Mouse (Mus musculus): ENCODE measurements around the gene Slc17a5. TPM values are rescaled to one million over a fixed set of nuclear protein-coding genes. Genes with fewer than 3 reads are reported as not detected.
A peak's percentile ranks its signal among the peaks of the same experiment; 100 is the strongest.

Slc17a5 gene
- polyA plus RNA-seq, 1 experiment, result 14.9 TPM

- H3K27ac ChIP-seq (ENCODE audit: insufficient read depth, low read length), result no peak overlapping the region
- no peaks in the 10 kb centered on the region for H3K4me1 ChIP-seq (ENCODE audit: control insufficient read depth, insufficient read depth, low read length)
- peaks cover 2% of the 10 kb centered on the region; the same call in 1 of the 2 replicates for H3K9me3 ChIP-seq (replicated peaks; ENCODE audit: control insufficient read depth, insufficient read depth, low read length, poor library complexity, severe bottlenecking)
- no peak for TF ChIP-seq POLR2A (IDR thresholded peaks at IDR 0.05; ENCODE audit: insufficient read depth, low read length)
- no peak for TF ChIP-seq CTCF (IDR thresholded peaks at IDR 0.05; ENCODE audit: low read depth, low read length)
- no peaks in the 10 kb centered on the region for H3K27me3 ChIP-seq (ENCODE audit: control insufficient read depth, insufficient read depth, low read length, poor library complexity, severe bottlenecking)
- H3K4me3 ChIP-seq (ENCODE audit: low read depth, low read length), result no peak overlapping the region
- no peak overlapping the region for H3K9ac ChIP-seq (ENCODE audit: low read depth, poor library complexity, severe bottlenecking)
- H3K36me3 ChIP-seq (ENCODE audit: control insufficient read depth, insufficient read depth, low read length, poor library complexity, severe bottlenecking), result no peaks in the 10 kb centered on the region
Observed at GRCm38 (mm10) chr9:78557041-78557440, 30.8 kb downstream of the Slc17a5 start.

DNA sequence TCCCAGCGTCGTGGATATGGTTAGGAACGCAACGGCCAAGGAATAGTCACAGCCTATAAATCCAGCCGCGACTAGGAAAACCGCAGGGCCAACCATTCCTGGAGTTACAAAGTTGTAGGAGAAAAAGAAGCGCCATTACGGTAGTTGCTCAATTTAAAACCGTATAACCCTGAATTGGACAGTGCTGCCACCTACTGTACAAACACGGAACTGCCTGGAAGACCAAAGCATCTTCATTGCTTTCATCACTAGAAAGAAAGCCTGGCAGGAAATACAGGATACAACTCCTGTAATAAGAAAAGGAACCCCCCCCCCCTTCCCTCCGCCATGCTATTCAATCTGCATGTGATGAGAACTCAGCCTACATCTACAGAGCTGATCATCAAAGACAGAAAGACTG is 34.9 kb downstream of the Slc17a5 start:
- Histone ChIP-seq H3K27ac (ENCODE audit: insufficient read depth, low read length) (no peak overlapping the region), H3K4me1 (ENCODE audit: control insufficient read depth, insufficient read depth, low read length) (no peaks in the 10 kb centered on the region), H3K9me3 (replicated peaks; ENCODE audit: control insufficient read depth, insufficient read depth, low read length, poor library complexity, severe bottlenecking) (no peaks in the 10 kb centered on the region), H3K36me3 (ENCODE audit: control insufficient read depth, insufficient read depth, low read length, poor library complexity, severe bottlenecking) (no peaks in the 10 kb centered on the region), H3K4me3 (ENCODE audit: low read depth, low read length) (no peak overlapping the region), H3K27me3 (ENCODE audit: control insufficient read depth, insufficient read depth, low read length, poor library complexity, severe bottlenecking) (no peaks in the 10 kb centered on the region), H3K9ac (ENCODE audit: low read depth, poor library complexity, severe bottlenecking) (no peak overlapping the region)
- TF ChIP-seq CTCF (IDR thresholded peaks at IDR 0.05; ENCODE audit: low read depth, low read length) (no peak), POLR2A (IDR thresholded peaks at IDR 0.05; ENCODE audit: insufficient read depth, low read length) (no peak), EP300 (IDR thresholded peaks at IDR 0.05; ENCODE audit: insufficient read depth, low read depth, low read length) (no peak)

GRCm38 (mm10) chr9:78551761-78552160 is 36.1 kb downstream of the Slc17a5 start:
- Histone ChIP-seq H3K36me3 (ENCODE audit: control insufficient read depth, insufficient read depth, low read length, poor library complexity, severe bottlenecking) (no peaks in the 10 kb centered on the region), H3K4me1 (ENCODE audit: control insufficient read depth, insufficient read depth, low read length) (no peaks in the 10 kb centered on the region), H3K9ac (ENCODE audit: low read depth, poor library complexity, severe bottlenecking) (no peak overlapping the region), H3K9me3 (replicated peaks; ENCODE audit: control insufficient read depth, insufficient read depth, low read length, poor library complexity, severe bottlenecking) (no peaks in the 10 kb centered on the region), H3K27ac (ENCODE audit: insufficient read depth, low read length) (no peak overlapping the region), H3K4me3 (ENCODE audit: low read depth, low read length) (no peak overlapping the region), H3K27me3 (ENCODE audit: control insufficient read depth, insufficient read depth, low read length, poor library complexity, severe bottlenecking) (no peaks in the 10 kb centered on the region)
- no peak for TF ChIP-seq EP300 (IDR thresholded peaks at IDR 0.05; ENCODE audit: insufficient read depth, low read depth, low read length)
- TF ChIP-seq CTCF (IDR thresholded peaks at IDR 0.05; ENCODE audit: low read depth, low read length), result no peak
- no peak for TF ChIP-seq POLR2A (IDR thresholded peaks at IDR 0.05; ENCODE audit: insufficient read depth, low read length)

- Histone ChIP-seq H3K9ac (ENCODE audit: low read depth, poor library complexity, severe bottlenecking) (no peak overlapping the region), H3K27me3 (ENCODE audit: control insufficient read depth, insufficient read depth, low read length, poor library complexity, severe bottlenecking) (no peaks in the 10 kb centered on the region), H3K9me3 (replicated peaks; ENCODE audit: control insufficient read depth, insufficient read depth, low read length, poor library complexity, severe bottlenecking) (no peaks in the 10 kb centered on the region), H3K4me3 (ENCODE audit: low read depth, low read length) (no peak overlapping the region), H3K4me1 (ENCODE audit: control insufficient read depth, insufficient read depth, low read length) (no peaks in the 10 kb centered on the region), H3K27ac (ENCODE audit: insufficient read depth, low read length) (no peak overlapping the region), H3K36me3 (ENCODE audit: control insufficient read depth, insufficient read depth, low read length, poor library complexity, severe bottlenecking) (no peaks in the 10 kb centered on the region)
- TF ChIP-seq POLR2A (IDR thresholded peaks at IDR 0.05; ENCODE audit: insufficient read depth, low read length), result no peak
- TF ChIP-seq CTCF (IDR thresholded peaks at IDR 0.05; ENCODE audit: low read depth, low read length), result peak; percentile 99
Observed at GRCm38 (mm10) chr9:78547742-78548141, 40.1 kb downstream of the Slc17a5 start.

GRCm38 (mm10) chr9:78546944-78547343 is 40.9 kb downstream of the Slc17a5 start:
- no peaks in the 10 kb centered on the region for H3K36me3 ChIP-seq (ENCODE audit: control insufficient read depth, insufficient read depth, low read length, poor library complexity, severe bottlenecking)
- no peak overlapping the region for H3K27ac ChIP-seq (ENCODE audit: insufficient read depth, low read length)
- H3K27me3 ChIP-seq (ENCODE audit: control insufficient read depth, insufficient read depth, low read length, poor library complexity, severe bottlenecking), result no peaks in the 10 kb centered on the region
- H3K9ac ChIP-seq (ENCODE audit: low read depth, poor library complexity, severe bottlenecking), result no peak overlapping the region
- no peaks in the 10 kb centered on the region for H3K4me1 ChIP-seq (ENCODE audit: control insufficient read depth, insufficient read depth, low read length)
- TF ChIP-seq EP300 (IDR thresholded peaks at IDR 0.05; ENCODE audit: insufficient read depth, low read depth, low read length) (no peak), CTCF (IDR thresholded peaks at IDR 0.05; ENCODE audit: low read depth, low read length) (no peak), POLR2A (IDR thresholded peaks at IDR 0.05; ENCODE audit: insufficient read depth, low read length) (no peak)
- no peaks in the 10 kb centered on the region for H3K9me3 ChIP-seq (replicated peaks; ENCODE audit: control insufficient read depth, insufficient read depth, low read length, poor library complexity, severe bottlenecking)
- H3K4me3 ChIP-seq (ENCODE audit: low read depth, low read length), result no peak overlapping the region

GRCm38 (mm10) chr9:78541758-78542157 is 46.1 kb downstream of the Slc17a5 start:
- Histone ChIP-seq H3K27me3 (ENCODE audit: control insufficient read depth, insufficient read depth, low read length, poor library complexity, severe bottlenecking) (no peaks in the 10 kb centered on the region), H3K4me1 (ENCODE audit: control insufficient read depth, insufficient read depth, low read length) (no peaks in the 10 kb centered on the region), H3K4me3 (ENCODE audit: low read depth, low read length) (no peak overlapping the region), H3K27ac (ENCODE audit: insufficient read depth, low read length) (no peak overlapping the region), H3K9me3 (replicated peaks; ENCODE audit: control insufficient read depth, insufficient read depth, low read length, poor library complexity, severe bottlenecking) (no peaks in the 10 kb centered on the region), H3K36me3 (ENCODE audit: control insufficient read depth, insufficient read depth, low read length, poor library complexity, severe bottlenecking) (no peaks in the 10 kb centered on the region), H3K9ac (ENCODE audit: low read depth, poor library complexity, severe bottlenecking) (no peak overlapping the region)
- TF ChIP-seq POLR2A (IDR thresholded peaks at IDR 0.05; ENCODE audit: insufficient read depth, low read length) (no peak), EP300 (IDR thresholded peaks at IDR 0.05; ENCODE audit: insufficient read depth, low read depth, low read length) (no peak), CTCF (IDR thresholded peaks at IDR 0.05; ENCODE audit: low read depth, low read length) (no peak)

Data from ES-Bruce4 (cell line).